Mouse (Mus musculus) adrenal gland, postnatal 25 days (tissue): ENCODE measurements around the gene Shroom3. TPM values are rescaled to one million over a fixed set of nuclear protein-coding genes. Genes with fewer than 3 reads are reported as not detected.

Source experiments
- DNase-seq: peaks from one replicate; pipeline ENCODE4 v3.0.0; 2021; ENCODE audit warnings: mixed read lengths
- microRNA-seq, 2 experiments: library from miRNA; unstranded; fragments of <30 nt; microRNA quantifications; one replicate each; pipeline ENCODE4 v1.2.0; 2021
- total RNA-seq: library from RNA; stranded (reverse); gene quantifications from 2 replicates; pipeline ENCODE4 v1.2.3, GENCODE M21; 2021

Gene Shroom3
- total RNA-seq, 1 experiment from 2014 or later = 12.8 TPM

- DNase-seq = peak; percentile 49
Measured at GRCm38 (mm10) chr5:93005815-93006341, 322.6 kb downstream of the Shroom3 start.

- DNase-seq = no peak
Measured at GRCm38 (mm10) chr5:93008256-93008655, 325.0 kb downstream of the Shroom3 start.

Small RNA genes within 50 kb of the gene (microRNA-seq; reads per million reads assigned to microRNA genes)
- gene Mir1961 = 0.36 to 1.4 reads per million in 2 experiments

Other genes starting within 250 kb of the Shroom3 start
- gene Nup54, start 248.2 kb upstream of the Shroom3 start, total RNA-seq = 30.1 and 33.5 TPM in 2 replicates
- 62.2 and 65.1 TPM in 2 replicates for gene Scarb2, start 176.6 kb upstream of the Shroom3 start, total RNA-seq
- not detected in 2 replicates for gene Fam47e, start 128.4 kb upstream of the Shroom3 start, total RNA-seq
- gene Stbd1, start 80.4 kb upstream of the Shroom3 start, total RNA-seq = 4.9 and 5.4 TPM in 2 replicates
- gene Ccdc158, start 8.2 kb upstream of the Shroom3 start, total RNA-seq = 0.49 and 1.00 TPM in 2 replicates